Mouse (Mus musculus): ENCODE measurements at regions not wholly inside any gene's neighbourhood (a gene's known extent, or its start where the extent isn't known, plus 50 kb on each side); places are given as distances from the start of the nearest gene placed in this dataset.

- DNase-seq (ENCODE audit: low read depth, low spot score) (no peak), ATAC-seq (no peak)
- ChIA-PET POLR2A (no interaction called here), CTCF (no interaction called here)
- no peaks in the 10 kb centered on the region for H3K27me3 ChIP-seq
- in situ Hi-C loops (cut with MboI; ENCODE audit: low pct_unique_long_range_greater_than_20kb), result no loop called here
- TF ChIP-seq CTCF (IDR thresholded peaks at IDR 0.05), result no peak
Measured at GRCm38 (mm10) chr12:8447612-8448011, 52.2 kb downstream of the Rhob start.

GRCm38 (mm10) chr12:8447025-8447424 is 52.8 kb downstream of the Rhob start:
- no peaks in the 10 kb centered on the region for H3K27me3 ChIP-seq
- no peak for TF ChIP-seq CTCF (IDR thresholded peaks at IDR 0.05)
- DNase-seq (ENCODE audit: low read depth, low spot score), result no peak
- in situ Hi-C loops (cut with MboI; ENCODE audit: low pct_unique_long_range_greater_than_20kb), result no loop called here
- ChIA-PET CTCF (interaction anchor here (1.3 kb wide), 1 partner anchor 53 kb away, joined by 3 read pairs; no protein-coding TSS in a partner anchor), POLR2A (no interaction called here)
- no peak for ATAC-seq

- in situ Hi-C loops (cut with MboI; ENCODE audit: low pct_unique_long_range_greater_than_20kb), result no loop called here
- no peaks in the 10 kb centered on the region for H3K27me3 ChIP-seq
- ChIA-PET POLR2A (no interaction called here), CTCF (no interaction called here)
- DNase-seq (ENCODE audit: low read depth, low spot score) (no peak), ATAC-seq (no peak)
- TF ChIP-seq CTCF (IDR thresholded peaks at IDR 0.05), result no peak
Measured at GRCm38 (mm10) chr12:8444975-8445853, 54.6 kb downstream of the Rhob start.

- no peak for DNase-seq (ENCODE audit: low read depth, low spot score)
- CTCF ChIA-PET, result interaction anchor here (1.4 kb wide), 1 partner anchor 10 kb away, joined by 4 read pairs; no protein-coding TSS in a partner anchor
- in situ Hi-C loops (cut with MboI; ENCODE audit: low pct_unique_long_range_greater_than_20kb), result no loop called here
- TF ChIP-seq CTCF (IDR thresholded peaks at IDR 0.05), result no peak
- no peaks in the 10 kb centered on the region for H3K27me3 ChIP-seq
- POLR2A ChIA-PET, result no interaction called here
- no peak for ATAC-seq
Measured at GRCm38 (mm10) chr12:8443917-8444453, 55.8 kb downstream of the Rhob start.

- in situ Hi-C loops (cut with MboI; ENCODE audit: low pct_unique_long_range_greater_than_20kb), result no loop called here
- DNase-seq (ENCODE audit: low read depth, low spot score) (no peak), ATAC-seq (no peak)
- no peak for TF ChIP-seq CTCF (IDR thresholded peaks at IDR 0.05)
- H3K27me3 ChIP-seq, result no peaks in the 10 kb centered on the region
- CTCF ChIA-PET, result interaction anchor here (1.4 kb wide), 1 partner anchor 9 kb away, joined by 4 read pairs; no protein-coding TSS in a partner anchor
- POLR2A ChIA-PET, result no interaction called here
Measured at GRCm38 (mm10) chr12:8443253-8443661, 56.6 kb downstream of the Rhob start.

- no peaks in the 10 kb centered on the region for H3K27me3 ChIP-seq
- ChIA-PET CTCF (interaction anchor here (1.1 kb wide), 1 partner anchor 15 kb away, joined by 3 read pairs; no protein-coding TSS in a partner anchor), POLR2A (no interaction called here)
- no peak for DNase-seq (ENCODE audit: low read depth, low spot score)
- no peak for ATAC-seq
- TF ChIP-seq CTCF (IDR thresholded peaks at IDR 0.05), result no peak
- in situ Hi-C loops (cut with MboI; ENCODE audit: low pct_unique_long_range_greater_than_20kb), result no loop called here
Measured at GRCm38 (mm10) chr12:8441275-8441674, 58.5 kb downstream of the Rhob start.

GRCm38 (mm10) chr12:8440373-8440772 is 59.4 kb downstream of the Rhob start:
- TF ChIP-seq CTCF (IDR thresholded peaks at IDR 0.05), result no peak
- no peaks in the 10 kb centered on the region for H3K27me3 ChIP-seq
- in situ Hi-C loops (cut with MboI; ENCODE audit: low pct_unique_long_range_greater_than_20kb), result no loop called here
- no peak for ATAC-seq
- DNase-seq (ENCODE audit: low read depth, low spot score), result no peak
- CTCF ChIA-PET, result interaction anchor here (1.0 to 1.4 kb wide), 3 partner anchors 9 to 63 kb away, joined by 3 read pairs; no protein-coding TSS in a partner anchor
- POLR2A ChIA-PET, result no interaction called here

GRCm38 (mm10) chr12:8439957-8440356 is 59.9 kb downstream of the Rhob start:
- in situ Hi-C loops (cut with MboI; ENCODE audit: low pct_unique_long_range_greater_than_20kb), result no loop called here
- DNase-seq (ENCODE audit: low read depth, low spot score), result no peak
- TF ChIP-seq CTCF (IDR thresholded peaks at IDR 0.05), result no peak
- ChIA-PET CTCF (interaction anchor here (1.0 to 1.4 kb wide), 2 partner anchors 9 to 62 kb away, joined by 3 read pairs; no protein-coding TSS in a partner anchor), POLR2A (no interaction called here)
- ATAC-seq, result no peak
- H3K27me3 ChIP-seq, result no peaks in the 10 kb centered on the region

GRCm38 (mm10) chr12:8439486-8439885 is 60.3 kb downstream of the Rhob start:
- H3K27me3 ChIP-seq, result no peaks in the 10 kb centered on the region
- ChIA-PET POLR2A (no interaction called here), CTCF (interaction anchor here (1.4 kb wide), 1 partner anchor 9 kb away, joined by 3 read pairs; no protein-coding TSS in a partner anchor)
- no peak for TF ChIP-seq CTCF (IDR thresholded peaks at IDR 0.05)
- no peak for DNase-seq (ENCODE audit: low read depth, low spot score)
- in situ Hi-C loops (cut with MboI; ENCODE audit: low pct_unique_long_range_greater_than_20kb), result no loop called here
- no peak for ATAC-seq

GRCm38 (mm10) chr12:8438638-8439037 is 61.2 kb downstream of the Rhob start:
- DNase-seq (ENCODE audit: low read depth, low spot score) (no peak), ATAC-seq (no peak)
- ChIA-PET POLR2A (no interaction called here), CTCF (no interaction called here)
- in situ Hi-C loops (cut with MboI; ENCODE audit: low pct_unique_long_range_greater_than_20kb), result no loop called here
- no peaks in the 10 kb centered on the region for H3K27me3 ChIP-seq
- TF ChIP-seq CTCF (IDR thresholded peaks at IDR 0.05), result no peak

- H3K27me3 ChIP-seq, result no peaks in the 10 kb centered on the region
- no peak for TF ChIP-seq CTCF (IDR thresholded peaks at IDR 0.05)
- in situ Hi-C loops (cut with MboI; ENCODE audit: low pct_unique_long_range_greater_than_20kb), result no loop called here
- DNase-seq (ENCODE audit: low read depth, low spot score), result no peak
- ChIA-PET POLR2A (no interaction called here), CTCF (interaction anchor here (0.7 kb wide), 1 partner anchor 20 kb away, joined by 3 read pairs; no protein-coding TSS in a partner anchor)
- ATAC-seq, result no peak
Measured at GRCm38 (mm10) chr12:8436976-8437580, 62.7 kb downstream of the Rhob start.

All from Patski (cell line).